8 mouse cellular contexts compared by ENCODE assay signal in the genomic region with DNA sequence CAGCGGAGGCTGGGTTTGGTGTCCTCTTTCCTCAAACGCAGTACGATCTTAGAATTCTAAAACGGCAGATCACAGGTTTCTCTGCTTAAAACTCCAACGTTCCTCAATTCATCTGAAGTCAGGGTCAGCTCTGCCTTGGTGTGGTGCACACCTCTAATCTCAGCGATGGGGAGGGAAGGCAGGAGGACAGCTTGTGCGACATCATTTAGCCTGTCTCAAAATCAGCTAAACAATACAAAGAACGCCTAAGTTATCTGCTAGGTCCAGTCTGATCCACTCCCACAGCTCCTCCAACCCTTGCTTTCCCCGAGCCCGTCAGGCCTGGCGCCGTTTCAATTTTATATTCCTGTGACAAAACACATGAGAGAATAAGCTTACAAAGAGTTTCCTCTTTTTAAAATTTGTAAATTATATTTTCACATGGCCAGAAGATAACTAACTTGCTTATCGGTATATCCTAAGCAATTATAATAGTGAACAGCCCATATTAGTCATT. TPM values are rescaled to one million over a fixed set of nuclear protein-coding genes. Genes with fewer than 3 reads are reported as not detected.
DNase-seq lines count a peak whose midpoint lies in the region; ATAC-seq and TF ChIP-seq lines count a peak whose summit lies in the region.

No protein-coding gene starts in this region.

- peak overlapping the region; percentile 46; the same call in 1 of the 2 replicates for H3K27ac ChIP-seq in embryonic facial prominence, embryonic 14.5 days (replicated peaks; ENCODE audit: low read depth, low read length)
- no peak overlapping the region for H3K27ac ChIP-seq in liver, postnatal 0 days (ENCODE audit: low read depth)
- peak overlapping the region; percentile 71; the same call in 1 of the 2 replicates for H3K27ac ChIP-seq in testis, adult 2 months (ENCODE audit: control insufficient read depth, insufficient read depth, low read depth, low read length)

- peak overlapping the region; percentile 63 for H3K4me2 ChIP-seq in embryonic facial prominence, embryonic 14.5 days (ENCODE audit: low read depth, low read length)
- peak overlapping the region; percentile 77 for H3K4me2 ChIP-seq in liver, postnatal 0 days (ENCODE audit: low read depth, low read length)

- intact Hi-C loops in left cerebral cortex, postnatal 4 days (cut with DNase I) = loop anchor here (5.0 kb wide), 1 partner anchor 266 kb away; a partner anchor contains a TSS
- intact Hi-C loops in left cerebral cortex, postnatal 14 days (cut with DNase I) = loop anchor here (5.0 to 10.0 kb wide), 2 partner anchors 169 to 266 kb away; a partner anchor contains a TSS

- no peaks in the 10 kb centered on the region for H3K27me3 ChIP-seq in embryonic facial prominence, embryonic 14.5 days (replicated peaks; ENCODE audit: control insufficient read depth, insufficient read depth, low read length)
- no peaks in the 10 kb centered on the region for H3K27me3 ChIP-seq in liver, postnatal 0 days (ENCODE audit: insufficient read depth, low read length)
- no peaks in the 10 kb centered on the region for H3K27me3 ChIP-seq in testis, adult 2 months (ENCODE audit: control insufficient read depth, insufficient read depth, low read length)

- H3K9me3 ChIP-seq in embryonic facial prominence, embryonic 14.5 days (ENCODE audit: control insufficient read depth, low read length) = no peaks in the 10 kb centered on the region
- no peaks in the 10 kb centered on the region for H3K9me3 ChIP-seq in liver, postnatal 0 days (ENCODE audit: low read length)

- H3K36me3 ChIP-seq in embryonic facial prominence, embryonic 14.5 days (ENCODE audit: control insufficient read depth, insufficient read depth, low read length) = peaks cover 2% of the 10 kb centered on the region
- H3K36me3 ChIP-seq in liver, postnatal 0 days (replicated peaks; ENCODE audit: insufficient read depth, low read length) = no peaks in the 10 kb centered on the region
- H3K36me3 ChIP-seq in testis, adult 2 months (ENCODE audit: control insufficient read depth, insufficient read depth, low read length) = no peaks in the 10 kb centered on the region

- peak; percentile 42 for DNase-seq in left cerebral cortex, postnatal 4 days
- no peak for DNase-seq in left cerebral cortex, postnatal 14 days (ENCODE audit: low spot score in 2 of 2)
- DNase-seq in embryonic facial prominence, embryonic 14.5 days (ENCODE audit: low spot score) = peak; percentile 5
- DNase-seq in heart, postnatal 4 days = peak; percentile 22
- no peak for DNase-seq in liver, postnatal 0 days
- DNase-seq in frontal cortex, postnatal 10 days (ENCODE audit: low spot score in 2 of 2) = no peak
- no peak for DNase-seq in ovary, postnatal 36 days (ENCODE audit: low spot score)

- no peak for TF ChIP-seq CTCF in liver, postnatal 0 days (IDR thresholded peaks at IDR 0.05; ENCODE audit: low read depth)
- no peak for TF ChIP-seq CTCF in testis, adult 2 months (IDR thresholded peaks at IDR 0.05; ENCODE audit: control insufficient read depth, insufficient read depth, insufficient replicate concordance, low read depth, low read length)

- no peaks in the 10 kb centered on the region for H3K4me1 ChIP-seq in embryonic facial prominence, embryonic 14.5 days (ENCODE audit: control insufficient read depth, insufficient read depth, low read length)
- peaks cover 7% of the 10 kb centered on the region for H3K4me1 ChIP-seq in liver, postnatal 0 days (ENCODE audit: insufficient read depth)
- peaks cover 5% of the 10 kb centered on the region for H3K4me1 ChIP-seq in testis, adult 2 months (ENCODE audit: control insufficient read depth, insufficient read depth, low read length)

- peak; percentile 7; the same call in 1 of the 2 replicates for ATAC-seq in embryonic facial prominence, embryonic 14.5 days (ENCODE audit: low read depth)
- peak; percentile 34 for ATAC-seq in liver, postnatal 0 days

- peak overlapping the region; percentile 51 for H3K9ac ChIP-seq in embryonic facial prominence, embryonic 14.5 days (ENCODE audit: low read depth, low read length)
- H3K9ac ChIP-seq in liver, postnatal 0 days (replicated peaks) = peak overlapping the region; percentile 51

- WGBS in embryonic facial prominence, embryonic 14.5 days = 19% methylated on average over 13 of the region's 13 CpGs
- 30% methylated on average over 13 of the region's 13 CpGs for WGBS in liver, postnatal 0 days (ENCODE audit: insufficient replicate concordance)

- H3K4me3 ChIP-seq in embryonic facial prominence, embryonic 14.5 days (ENCODE audit: low read depth, low read length) = peak overlapping the region; percentile 39
- H3K4me3 ChIP-seq in liver, postnatal 0 days (ENCODE audit: low read depth, low read length) = peak overlapping the region; percentile 45
- peak overlapping the region; percentile 86 for H3K4me3 ChIP-seq in testis, adult 2 months (ENCODE audit: control insufficient read depth, low read depth, low read length)

- TF ChIP-seq POLR2A in testis, adult 2 months (IDR thresholded peaks at IDR 0.05; ENCODE audit: control insufficient read depth, low read depth, low read length) = no peak; the same call in 1 of the 2 replicates

- TF ChIP-seq EP300 in liver, postnatal 0 days (IDR thresholded peaks at IDR 0.05; ENCODE audit: low read depth) = no peak

RNA-seq across cellular contexts. Expression of a gene that starts 13.1 kb away (rescaled TPM):
- under 1 TPM in 1 of 2 experiments, not detected in 1; 0.80 TPM for total RNA-seq in left cerebral cortex, postnatal 4 days (2021)
- total RNA-seq in left cerebral cortex, postnatal 14 days (2021) = not detected
- 0.43 and 0.96 TPM in 2 replicates for polyA plus RNA-seq in embryonic facial prominence, embryonic 14.5 days (2014; fragmentation: Nextera tagmentation; extraction: Ambion mirVana)
- total RNA-seq in heart, postnatal 4 days (2021) = under 1 TPM in 1 of 2 experiments, not detected in 1; 0.71 TPM
- 0.16 and 0.33 TPM in 2 replicates for polyA plus RNA-seq in liver, postnatal 0 days (2015; fragmentation: Nextera tagmentation; extraction: Ambion mirVana)
- 23.0 and 25.9 TPM in 2 replicates for polyA plus RNA-seq in testis, adult 2 months (2012; rRNA removed)

RNA-seq across cellular contexts. Expression of a gene that starts 43.4 kb away (rescaled TPM):
- 10 to 100 TPM; 75.1 to 80.3 TPM for total RNA-seq in left cerebral cortex, postnatal 4 days (2021)
- 10 to 100 TPM; 92.5 to 99.8 TPM for total RNA-seq in left cerebral cortex, postnatal 14 days (2021)
- 4.9 and 6.8 TPM in 2 replicates for polyA plus RNA-seq in embryonic facial prominence, embryonic 14.5 days (2014; fragmentation: Nextera tagmentation; extraction: Ambion mirVana)
- total RNA-seq in heart, postnatal 4 days (2021) = 10 to 100 TPM; 21.8 to 21.9 TPM
- 4.7 and 6.1 TPM in 2 replicates for polyA plus RNA-seq in liver, postnatal 0 days (2015; fragmentation: Nextera tagmentation; extraction: Ambion mirVana)
- 31.5 and 33.8 TPM in 2 replicates for polyA plus RNA-seq in testis, adult 2 months (2012; rRNA removed)

RNA-seq across cellular contexts. Expression of a gene that starts 51.6 kb away (rescaled TPM):
- 10 to 100 TPM; 63.7 to 66.3 TPM for total RNA-seq in left cerebral cortex, postnatal 4 days (2021)
- total RNA-seq in left cerebral cortex, postnatal 14 days (2021) = 10 to 100 TPM; 62.9 to 65.2 TPM
- 46.1 and 51.2 TPM in 2 replicates for polyA plus RNA-seq in embryonic facial prominence, embryonic 14.5 days (2014; fragmentation: Nextera tagmentation; extraction: Ambion mirVana)
- total RNA-seq in heart, postnatal 4 days (2021) = 10 to 100 TPM; 39.2 to 40.0 TPM
- polyA plus RNA-seq in liver, postnatal 0 days (2015; fragmentation: Nextera tagmentation; extraction: Ambion mirVana) = 9.3 and 9.9 TPM in 2 replicates
- polyA plus RNA-seq in testis, adult 2 months (2012; rRNA removed) = 11.1 and 13.4 TPM in 2 replicates

Comparison
In these comparisons a context has a peak if more than half of its experiments do, and no peak if none do; other contexts are left out.
1. DNase-seq: peak in left cerebral cortex, postnatal 4 days (single experiment), embryonic facial prominence, embryonic 14.5 days (single experiment) and heart, postnatal 4 days (single experiment); none in left cerebral cortex, postnatal 14 days (0 of 2), liver, postnatal 0 days (single experiment), frontal cortex, postnatal 10 days (0 of 2) and ovary, postnatal 36 days (single experiment).
2. Peak in every context shown above with its lines, with median percentiles within 50 percentile points of each other: H3K4me3 ChIP-seq.